Mouse (Mus musculus) MEL (cell line): ENCODE data around the gene Gm9945. TPM values are rescaled to one million over a fixed set of nuclear protein-coding genes. Genes with fewer than 3 reads are reported as not detected.

Experiments used
- DNase-seq: peaks from one replicate; pipeline ENCODE4 v3.0.0; 2011; ENCODE audit warnings: low read depth, low spot score
- H3K27ac ChIP-seq: 2 replicates; pipeline ENCODE4 v1.5.1; 2012; ENCODE audit warnings: low read depth, mild to moderate bottlenecking, control low read depth, low read length, moderate library complexity; ENCODE audit not compliant: control insufficient read depth
- H3K27me3 ChIP-seq, 2 experiments: fragments of 150-350 bp in 1 of 2; sonication (generic) in 1 of 2; 2 replicates each; pipeline ENCODE4 v1.6.1; 2012; ENCODE audit warnings: low read length in 2 of 2, mild to moderate bottlenecking in 2 of 2, improper control_type of control experiment in 1 of 2, moderate library complexity in 1 of 2; ENCODE audit not compliant: insufficient read depth in 2 of 2, control insufficient read depth in 1 of 2
- H3K36me3 ChIP-seq, 2 experiments: 2 replicates each; pipeline ENCODE4 v1.6.1; 2012 to 2014; ENCODE audit warnings: low read length in 2 of 2, improper control_type of control experiment in 1 of 2, inconsistent platforms in 1 of 2, mild to moderate bottlenecking in 1 of 2; ENCODE audit not compliant: insufficient read depth in 2 of 2, control insufficient read depth in 1 of 2
- H3K4me1 ChIP-seq, 2 experiments: fragments of 150-350 bp in 1 of 2; sonication (generic) in 1 of 2; 2 replicates each; pipeline ENCODE4 v1.6.1; 2012; ENCODE audit warnings: low read length in 2 of 2, improper control_type of control experiment in 1 of 2, mild to moderate bottlenecking in 1 of 2; ENCODE audit not compliant: insufficient read depth in 2 of 2, control insufficient read depth in 1 of 2
- H3K4me3 ChIP-seq, 2 experiments: fragments of 150-350 bp in 1 of 2; sonication (generic) in 1 of 2; 2 replicates each; pipeline ENCODE4 v1.5.1; 2012; ENCODE audit warnings: low read depth in 2 of 2, low read length in 2 of 2, mild to moderate bottlenecking in 2 of 2, moderate library complexity in 2 of 2, control low read depth in 1 of 2, improper control_type of control experiment in 1 of 2; ENCODE audit not compliant: control insufficient read depth in 1 of 2, insufficient read depth in 1 of 2
- H3K79me2 ChIP-seq: 2 replicates; pipeline ENCODE4 v1.6.1; 2012; ENCODE audit warnings: mild to moderate bottlenecking, low read length, moderate library complexity; ENCODE audit not compliant: control insufficient read depth, poor library complexity, insufficient read depth
- H3K9ac ChIP-seq: 2 replicates; pipeline ENCODE4 v1.6.1; 2012; ENCODE audit warnings: low read depth, mild to moderate bottlenecking, control low read depth, low read length, moderate library complexity; ENCODE audit not compliant: control insufficient read depth, poor library complexity, severe bottlenecking
- H3K9me3 ChIP-seq: fragments of 150-350 bp; sonication (generic); replicated peaks from 2 replicates; pipeline ENCODE4 v1.6.1; 2012; ENCODE audit warnings: mild to moderate bottlenecking, low read length, improper control_type of control experiment, moderate library complexity; ENCODE audit not compliant: insufficient read depth
- BHLHE40 ChIP-seq: IDR thresholded peaks from 2 replicates; pipeline ENCODE4 v1.6.1; 2012; ENCODE audit warnings: low read depth, mild to moderate bottlenecking, inconsistent platforms, low read length, improper control_type of control experiment, borderline replicate concordance
- CHD1 ChIP-seq: IDR thresholded peaks from 2 replicates; pipeline ENCODE4 v1.6.1; 2012; ENCODE audit warnings: low read depth, mild to moderate bottlenecking, inconsistent platforms, low read length, improper control_type of control experiment
- CHD2 ChIP-seq: IDR thresholded peaks from 2 replicates; pipeline ENCODE4 v1.6.1; 2011; ENCODE audit warnings: low read length, improper control_type of control experiment
- E2F4 ChIP-seq: IDR thresholded peaks from 2 replicates; pipeline ENCODE4 v1.6.1; 2011; ENCODE audit warnings: low read depth, low read length, improper control_type of control experiment, borderline replicate concordance
- ELF1 ChIP-seq: IDR thresholded peaks from 2 replicates; pipeline ENCODE4 v1.6.1; 2014; ENCODE audit warnings: low read depth, mild to moderate bottlenecking, inconsistent platforms, low read length, improper control_type of control experiment, moderate library complexity
- EP300 ChIP-seq, 2 experiments: IDR thresholded peaks; 2 replicates each; pipeline ENCODE4 v1.6.1; 2011; ENCODE audit warnings: improper control_type of control experiment in 2 of 2, low read length in 2 of 2, low read depth in 1 of 2, mild to moderate bottlenecking in 1 of 2
- ETS1 ChIP-seq: IDR thresholded peaks from 2 replicates; pipeline ENCODE4 v1.6.1; 2012; ENCODE audit warnings: low read depth, mild to moderate bottlenecking, inconsistent platforms, low read length, improper control_type of control experiment, moderate library complexity
- GABPA ChIP-seq: IDR thresholded peaks from 2 replicates; pipeline ENCODE4 v1.6.1; 2012; ENCODE audit warnings: low read depth, mild to moderate bottlenecking, inconsistent platforms, low read length, improper control_type of control experiment, moderate library complexity
- GATA1 ChIP-seq: IDR thresholded peaks from 2 replicates; pipeline ENCODE4 v1.6.1; 2011; ENCODE audit warnings: low read depth, low read length, improper control_type of control experiment
- HCFC1 ChIP-seq: IDR thresholded peaks from 2 replicates; pipeline ENCODE4 v1.6.1; 2012; ENCODE audit warnings: low read depth, mild to moderate bottlenecking, inconsistent platforms, low read length, improper control_type of control experiment, moderate library complexity
- JUND ChIP-seq: IDR thresholded peaks from 2 replicates; pipeline ENCODE4 v1.6.1; 2011; ENCODE audit warnings: low read depth, mild to moderate bottlenecking, improper control_type of control experiment, low read length
- KAT2A ChIP-seq: conservative IDR thresholded peaks from 2 replicates; pipeline ENCODE4 v1.6.1; 2012; ENCODE audit warnings: low read depth, low read length, improper control_type of control experiment, inconsistent platforms
- MAFK ChIP-seq: IDR thresholded peaks from 2 replicates; pipeline ENCODE4 v1.6.1; 2011; ENCODE audit warnings: low read depth, mild to moderate bottlenecking, low read length, improper control_type of control experiment, borderline replicate concordance
- MAX ChIP-seq: IDR thresholded peaks from 2 replicates; pipeline ENCODE4 v1.6.1; 2011; ENCODE audit warnings: low read length, improper control_type of control experiment
- MAZ ChIP-seq: IDR thresholded peaks from 2 replicates; pipeline ENCODE4 v1.6.1; 2012; ENCODE audit warnings: low read depth, mild to moderate bottlenecking, inconsistent platforms, low read length, improper control_type of control experiment
- MXI1 ChIP-seq: IDR thresholded peaks from 2 replicates; pipeline ENCODE4 v1.6.1; 2011; ENCODE audit warnings: mild to moderate bottlenecking, low read depth, low read length, improper control_type of control experiment
- MYB ChIP-seq: IDR thresholded peaks from 2 replicates; pipeline ENCODE4 v1.6.1; 2011; ENCODE audit warnings: mild to moderate bottlenecking, low read depth, low read length, improper control_type of control experiment
- MYC ChIP-seq: IDR thresholded peaks from 2 replicates; pipeline ENCODE4 v1.6.1; 2011; ENCODE audit warnings: low read depth, mild to moderate bottlenecking, low read length, improper control_type of control experiment, moderate library complexity
- NELFE ChIP-seq: IDR thresholded peaks from 2 replicates; pipeline ENCODE4 v1.6.1; 2011; ENCODE audit warnings: low read depth, low read length, improper control_type of control experiment
- POLR2A ChIP-seq, 2 experiments: IDR thresholded peaks; 2 replicates each; pipeline ENCODE4 v1.6.1; 2011 to 2012; ENCODE audit warnings: low read length in 2 of 2, mild to moderate bottlenecking in 2 of 2, control low read depth in 1 of 2, improper control_type of control experiment in 1 of 2, low read depth in 1 of 2, moderate library complexity in 1 of 2; ENCODE audit not compliant: control insufficient read depth in 1 of 2, insufficient read depth in 1 of 2, poor library complexity in 1 of 2
- POLR2AphosphoS2 ChIP-seq: IDR thresholded peaks from 2 replicates; pipeline ENCODE4 v1.6.1; 2011; ENCODE audit warnings: low read length, improper control_type of control experiment
- POLR2AphosphoS5 ChIP-seq: IDR thresholded peaks from 2 replicates; pipeline ENCODE4 v1.6.1; 2012; ENCODE audit warnings: low read depth, borderline replicate concordance, mild to moderate bottlenecking, inconsistent platforms, low read length, moderate library complexity, mixed read lengths
- RAD21 ChIP-seq: IDR thresholded peaks from 2 replicates; pipeline ENCODE4 v1.6.1; 2011; ENCODE audit warnings: mild to moderate bottlenecking, low read depth, low read length, improper control_type of control experiment
- RCOR1 ChIP-seq: IDR thresholded peaks from 2 replicates; pipeline ENCODE4 v1.6.1; 2012; ENCODE audit warnings: low read depth, mild to moderate bottlenecking, inconsistent platforms, low read length, improper control_type of control experiment
- SIN3A ChIP-seq: IDR thresholded peaks from 2 replicates; pipeline ENCODE4 v1.6.1; 2012; ENCODE audit warnings: low read length, improper control_type of control experiment, inconsistent platforms
- SMC3 ChIP-seq: IDR thresholded peaks from 2 replicates; pipeline ENCODE4 v1.6.1; 2011; ENCODE audit warnings: low read depth, low read length, improper control_type of control experiment
- TAL1 ChIP-seq: IDR thresholded peaks from 2 replicates; pipeline ENCODE4 v1.6.1; 2012; ENCODE audit warnings: mild to moderate bottlenecking, inconsistent platforms, low read length, moderate library complexity, mixed read lengths
- TBP ChIP-seq: IDR thresholded peaks from 2 replicates; pipeline ENCODE4 v1.8.0; 2011; ENCODE audit warnings: low read depth, low read length, improper control_type of control experiment
- TCF12 ChIP-seq: IDR thresholded peaks from 2 replicates; pipeline ENCODE4 v1.6.1; 2014; ENCODE audit warnings: low read depth, mild to moderate bottlenecking, inconsistent platforms, low read length, improper control_type of control experiment, moderate library complexity
- UBTF ChIP-seq: IDR thresholded peaks from 2 replicates; pipeline ENCODE4 v1.6.1; 2012; ENCODE audit warnings: low read depth, mild to moderate bottlenecking, inconsistent platforms, low read length, improper control_type of control experiment, moderate library complexity, borderline replicate concordance; ENCODE audit not compliant: insufficient read depth
- USF1 ChIP-seq: IDR thresholded peaks from 2 replicates; pipeline ENCODE4 v1.6.1; 2014; ENCODE audit warnings: low read depth, mild to moderate bottlenecking, inconsistent platforms, low read length, improper control_type of control experiment, moderate library complexity
- USF2 ChIP-seq, 2 experiments: IDR thresholded peaks; 2 replicates each; pipeline ENCODE4 v1.6.1; 2011 to 2012; ENCODE audit warnings: improper control_type of control experiment in 2 of 2, low read length in 2 of 2, borderline replicate concordance in 1 of 2, inconsistent platforms in 1 of 2, low read depth in 1 of 2, mild to moderate bottlenecking in 1 of 2; ENCODE audit not compliant: insufficient read depth in 1 of 2
- ZC3H11A ChIP-seq: IDR thresholded peaks from 2 replicates; pipeline ENCODE4 v1.6.1; 2012; ENCODE audit warnings: low read depth, mild to moderate bottlenecking, inconsistent platforms, low read length, improper control_type of control experiment
- ZKSCAN1 ChIP-seq: IDR thresholded peaks from 2 replicates; pipeline ENCODE4 v1.6.1; 2012; ENCODE audit warnings: low read depth, mild to moderate bottlenecking, inconsistent platforms, low read length, improper control_type of control experiment, moderate library complexity
- ZMIZ1 ChIP-seq: IDR thresholded peaks from 2 replicates; pipeline ENCODE4 v1.6.1; 2012; ENCODE audit warnings: low read depth, mild to moderate bottlenecking, inconsistent platforms, low read length, improper control_type of control experiment, moderate library complexity
- ZNF384 ChIP-seq: IDR thresholded peaks from 2 replicates; pipeline ENCODE4 v1.6.1; 2012; ENCODE audit warnings: low read depth, mild to moderate bottlenecking, inconsistent platforms, low read length, improper control_type of control experiment
- polyA plus RNA-seq, 2 experiments: library from polyadenylated mRNA; stranded (reverse) in 1 of 2; unstranded in 1 of 2; fragments of >175 nt in 1 of 2; fragments of >200 nt in 1 of 2; gene quantifications; 2 replicates each; pipeline versions ENCODE4 v1.2.1 to v1.2.4; 2012; ENCODE audit warnings: low replicate concordance in 2 of 2, low read depth in 1 of 2; ENCODE audit not compliant: insufficient read length in 2 of 2, insufficient read depth in 1 of 2, missing spikeins in 1 of 2
- total RNA-seq: library from RNA; depleted of rRNA; stranded (reverse); fragments of 300-350 nt; gene quantifications from 2 replicates; pipeline ENCODE4 v1.2.3, GENCODE M21; 2012

The Gm9945 gene
- total and polyA plus RNA-seq, 3 experiments, result not detected

DNA sequence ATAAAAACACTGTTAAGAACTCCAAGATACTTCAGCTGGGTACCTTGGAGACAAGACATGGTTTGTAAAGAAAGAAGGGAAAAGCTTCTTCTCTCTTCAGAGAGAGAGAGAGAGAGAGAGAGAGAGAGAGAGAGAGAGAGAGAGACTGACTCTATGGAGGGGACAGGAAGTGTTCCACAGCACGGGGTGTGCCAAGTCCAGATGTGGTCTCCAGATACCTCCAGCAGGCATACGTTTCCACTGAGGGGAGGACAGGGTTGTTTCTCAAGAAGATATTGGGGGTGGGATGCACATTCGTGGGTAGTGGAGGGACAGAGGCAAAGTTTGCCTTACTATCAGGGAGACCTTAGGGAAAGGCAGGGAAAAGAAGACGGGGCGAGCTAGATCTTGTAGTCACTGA lies 38.8 kb downstream of the Gm9945 start:
- DNase-seq, result peak; percentile 95
- Histone ChIP-seq H3K79me2 (peaks cover 43% of the 10 kb centered on the region), H3K4me1 (peaks cover 27 to 41% of the 10 kb centered on the region in 2 experiments), H3K36me3 (peaks cover 4 to 40% of the 10 kb centered on the region in 2 experiments; a peak in 3 of 4 replicates), H3K27me3 (no peaks in the 10 kb centered on the region), H3K4me3 (peak overlapping the region; percentile 70 to 75), H3K9ac (peak overlapping the region; percentile 95), H3K9me3 (no peaks in the 10 kb centered on the region), H3K27ac (peak overlapping the region; percentile 98)
- no peak; the same call in 1 of the 2 replicates for TF ChIP-seq MAFK
- TF ChIP-seq RAD21, result no peak
- peak; percentile 80 for TF ChIP-seq MAX
- TF ChIP-seq ELF1, result peak; percentile 78
- TF ChIP-seq GATA1, result peak; percentile 92
- TF ChIP-seq KAT2A, result peak; percentile 22; the same call in 1 of the 2 replicates
- peak; percentile 100 for TF ChIP-seq JUND
- 0 out of 2 replicates have a peak, but pooled peaks have one; percentile 59 for TF ChIP-seq ZNF384
- no peak for TF ChIP-seq USF2 (IDR thresholded peaks at IDR 0.05; ENCODE audit: borderline replicate concordance in 1 of 2, insufficient read depth in 1 of 2, low read depth in 1 of 2, low read length in 2 of 2)
- peak; percentile 96 for TF ChIP-seq SIN3A
- peak; percentile 95 for TF ChIP-seq TBP
- TF ChIP-seq EP300 (IDR thresholded peaks at IDR 0.05; ENCODE audit: low read depth in 1 of 2, low read length in 2 of 2), result peak; percentile 93 to 94
- TF ChIP-seq CHD2, result 0 out of 2 replicates have a peak, but pooled peaks have one; percentile 22
- peak; percentile 79 for TF ChIP-seq MXI1
- TF ChIP-seq GABPA, result no peak
- TF ChIP-seq ZC3H11A, result no peak
- no peak for TF ChIP-seq CHD1
- TF ChIP-seq USF1, result peak; percentile 57; the same call in 1 of the 2 replicates
- TF ChIP-seq ZMIZ1, result peak; percentile 84; the same call in 1 of the 2 replicates
- TF ChIP-seq NELFE, result peak; percentile 82
- TF ChIP-seq RCOR1, result peak; percentile 72; the same call in 1 of the 2 replicates
- TF ChIP-seq TAL1, result peak; percentile 91
- TF ChIP-seq POLR2AphosphoS5, result no peak
- peak; percentile 74 for TF ChIP-seq POLR2AphosphoS2
- peak; percentile 92 for TF ChIP-seq ETS1
- no peak; the same call in 1 of the 2 replicates for TF ChIP-seq SMC3
- TF ChIP-seq MYC, result peak; percentile 81
- TF ChIP-seq ZKSCAN1, result no peak
- peak; percentile 29 to 81; a peak in 2 of 4 replicates for TF ChIP-seq POLR2A (IDR thresholded peaks at IDR 0.05; ENCODE audit: control insufficient read depth in 1 of 2, insufficient read depth in 1 of 2, low read depth in 1 of 2, low read length in 2 of 2, poor library complexity in 1 of 2)
- TF ChIP-seq MAZ, result peak; percentile 93
- peak; percentile 91 for TF ChIP-seq TCF12
- TF ChIP-seq HCFC1, result peak; percentile 73; the same call in 1 of the 2 replicates
- peak; percentile 90 for TF ChIP-seq BHLHE40
- TF ChIP-seq UBTF, result no peak
- peak; percentile 32; the same call in 1 of the 2 replicates for TF ChIP-seq MYB
- TF ChIP-seq E2F4, result no peak
